Mouse (Mus musculus) brown adipose tissue, adult 24 weeks (tissue): Measurements from ENCODE around the gene Gm20388. TPM values are rescaled to one million over a fixed set of nuclear protein-coding genes. Genes with fewer than 3 reads are reported as not detected.

Experiments
- H3K27ac ChIP-seq: fragments of 200-500 bp; replicated peaks from 2 replicates; pipeline ENCODE4 v1.5.1; 2012; ENCODE audit warnings: low read depth, mild to moderate bottlenecking, low read length
- H3K4me1 ChIP-seq: fragments of 200-500 bp; 2 replicates; pipeline ENCODE4 v1.6.1; 2012; ENCODE audit warnings: low read length, mixed read lengths; ENCODE audit not compliant: control insufficient read depth, insufficient read depth, insufficient read length
- H3K4me3 ChIP-seq: fragments of 200-500 bp; 2 replicates; pipeline ENCODE4 v1.5.1; 2012; ENCODE audit warnings: low read depth, mild to moderate bottlenecking, low read length, moderate library complexity; ENCODE audit not compliant: insufficient read depth
- polyA plus RNA-seq: library from polyadenylated mRNA; stranded (reverse); fragments of >200 nt; gene quantifications from 2 replicates; pipeline ENCODE4 v1.2.4, GENCODE M21; 2012; ENCODE audit not compliant: missing spikeins, insufficient read depth, insufficient read length

Gene Gm20388
- polyA plus RNA-seq, 1 experiment, result 44.7 TPM

DNA sequence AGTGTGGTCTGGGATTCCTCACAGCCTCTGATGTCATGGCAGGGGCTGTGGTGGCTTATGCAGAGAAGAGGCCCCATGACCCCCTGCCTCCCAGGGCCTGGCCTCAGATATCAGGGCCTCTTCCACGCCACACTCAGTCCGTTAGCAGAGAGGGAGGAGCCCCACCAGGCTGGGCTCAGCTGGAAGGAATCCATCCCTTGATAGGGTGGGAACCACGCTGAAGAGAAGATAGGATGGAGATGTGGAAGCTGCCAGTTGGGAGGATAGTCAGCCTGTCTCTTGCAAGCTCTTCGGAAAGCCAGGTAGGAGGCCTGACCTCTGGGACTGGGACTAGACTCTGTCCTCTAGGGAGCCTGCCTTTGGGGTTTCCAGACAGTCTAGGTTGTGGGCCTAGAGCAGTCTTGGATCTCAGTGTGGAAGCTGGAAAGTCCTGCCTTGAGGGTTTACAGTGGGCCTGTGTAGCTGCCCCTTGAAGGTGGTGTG lies 587.7 kb downstream of the Gm20388 start:
- H3K27ac ChIP-seq, result peak overlapping the region; percentile 32; the same call in 1 of the 2 replicates
- peak overlapping the region; percentile 19 for H3K4me3 ChIP-seq
- peaks cover 70% of the 10 kb centered on the region for H3K4me1 ChIP-seq

DNA sequence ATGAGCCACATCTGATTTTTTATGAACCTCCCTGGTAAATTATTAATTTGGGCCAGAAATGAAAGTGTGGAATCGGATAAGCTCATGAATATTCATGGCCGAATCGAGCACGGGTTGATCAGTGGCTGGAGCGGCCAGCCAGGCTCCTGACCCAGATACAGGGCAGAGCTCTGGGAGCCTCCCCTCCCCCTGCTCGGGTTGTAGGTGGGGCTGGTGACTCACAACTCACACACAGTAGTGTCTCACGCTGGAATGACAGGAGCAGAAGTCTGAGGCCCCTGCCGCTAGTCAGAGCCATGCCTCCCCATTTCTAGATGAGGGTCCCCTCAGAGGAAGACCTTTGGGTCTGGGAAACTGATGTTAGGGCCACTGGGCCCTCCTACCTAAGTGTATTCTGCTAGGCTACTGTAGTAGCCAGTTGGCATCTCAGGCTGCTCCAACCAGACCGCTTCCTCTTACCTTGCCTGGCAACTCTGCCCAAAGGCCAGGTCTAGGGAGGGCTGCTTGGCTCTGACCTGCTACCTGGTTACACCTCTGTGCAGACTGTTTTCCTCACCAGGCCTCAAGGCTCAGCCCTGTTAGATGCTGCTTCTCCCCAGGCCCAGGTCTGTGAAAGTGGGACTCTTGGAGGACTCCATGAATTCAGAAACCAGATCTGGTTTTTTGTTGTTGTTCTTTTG lies 588.4 kb downstream of the Gm20388 start:
- Histone ChIP-seq H3K27ac (peak overlapping the region; percentile 32; the same call in 1 of the 2 replicates), H3K4me1 (peaks cover 66% of the 10 kb centered on the region), H3K4me3 (peak overlapping the region; percentile 19)

DNA sequence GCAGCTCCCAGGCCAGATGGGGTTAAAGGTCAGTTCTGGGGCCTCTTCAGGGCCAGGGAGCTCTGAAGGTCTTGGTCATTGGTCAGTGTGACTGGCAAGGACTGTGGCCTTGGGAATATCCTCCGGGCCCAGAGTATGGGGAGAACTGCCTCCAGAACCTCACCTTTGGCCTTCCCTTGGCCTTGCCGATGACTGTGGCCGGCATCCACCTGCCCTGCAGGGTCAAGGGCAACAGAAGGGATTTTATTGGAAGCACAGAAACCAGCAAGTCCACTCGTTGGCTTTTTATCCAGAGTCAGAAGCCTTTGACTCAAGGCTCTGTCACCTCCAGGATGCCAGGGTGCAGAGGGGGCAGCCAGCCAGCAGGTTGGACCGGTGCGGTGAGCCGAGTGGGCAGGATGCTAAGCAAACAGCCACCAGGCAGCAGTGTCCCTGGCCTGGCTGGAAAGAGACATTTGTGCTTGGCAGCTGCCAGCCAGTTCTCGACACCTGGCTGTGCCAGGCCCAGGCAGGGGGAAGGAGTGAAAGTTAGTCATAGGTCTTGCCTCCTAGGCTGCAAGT lies 590.1 kb downstream of the Gm20388 start:
- no peak overlapping the region for H3K4me3 ChIP-seq
- peaks cover 65% of the 10 kb centered on the region for H3K4me1 ChIP-seq
- H3K27ac ChIP-seq, result peak overlapping the region; percentile 60

DNA sequence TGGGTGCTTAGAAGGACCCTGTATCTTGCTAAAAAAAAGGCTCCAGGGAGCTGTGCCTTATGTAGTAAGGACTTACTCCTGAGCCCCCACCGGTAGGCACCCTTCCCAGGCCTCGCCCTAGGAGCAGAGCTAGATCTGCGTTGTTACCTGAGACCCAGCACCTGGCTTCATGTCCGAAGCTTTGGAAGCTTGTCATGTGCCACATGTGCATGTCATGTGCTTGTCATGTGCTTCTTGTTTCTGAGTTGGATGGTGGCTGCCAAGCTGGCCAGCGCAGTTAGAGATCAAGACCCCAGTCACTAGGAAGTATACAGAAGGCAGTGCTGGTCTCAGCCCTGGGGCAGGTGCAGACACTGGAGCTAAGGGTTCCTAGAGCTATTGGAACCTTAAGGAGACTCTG lies 590.8 kb downstream of the Gm20388 start:
- Histone ChIP-seq H3K27ac (no peak overlapping the region), H3K4me3 (no peak overlapping the region), H3K4me1 (peaks cover 67% of the 10 kb centered on the region)

DNA sequence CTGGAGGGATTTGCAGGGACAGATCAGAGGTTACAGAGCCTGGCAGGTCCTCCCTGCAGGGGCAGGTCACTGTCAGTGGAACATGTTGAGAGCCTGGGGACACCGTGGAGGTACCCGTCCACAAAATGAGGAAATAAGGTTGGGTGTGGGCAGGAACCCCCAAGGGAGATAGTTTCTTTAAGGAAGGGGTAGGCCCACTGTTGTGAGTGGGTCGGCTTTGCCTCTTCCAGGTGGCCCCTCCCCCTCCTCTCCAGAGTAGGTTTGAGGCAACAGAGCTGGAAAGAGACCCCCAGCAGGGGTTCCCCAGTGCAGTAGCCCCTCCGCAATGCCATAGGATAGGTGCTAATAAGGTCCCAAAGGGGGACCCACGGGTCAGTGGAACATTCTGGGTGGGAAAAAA lies 591.8 kb downstream of the Gm20388 start:
- Histone ChIP-seq H3K4me1 (peaks cover 59% of the 10 kb centered on the region), H3K27ac (no peak overlapping the region), H3K4me3 (no peak overlapping the region)

DNA sequence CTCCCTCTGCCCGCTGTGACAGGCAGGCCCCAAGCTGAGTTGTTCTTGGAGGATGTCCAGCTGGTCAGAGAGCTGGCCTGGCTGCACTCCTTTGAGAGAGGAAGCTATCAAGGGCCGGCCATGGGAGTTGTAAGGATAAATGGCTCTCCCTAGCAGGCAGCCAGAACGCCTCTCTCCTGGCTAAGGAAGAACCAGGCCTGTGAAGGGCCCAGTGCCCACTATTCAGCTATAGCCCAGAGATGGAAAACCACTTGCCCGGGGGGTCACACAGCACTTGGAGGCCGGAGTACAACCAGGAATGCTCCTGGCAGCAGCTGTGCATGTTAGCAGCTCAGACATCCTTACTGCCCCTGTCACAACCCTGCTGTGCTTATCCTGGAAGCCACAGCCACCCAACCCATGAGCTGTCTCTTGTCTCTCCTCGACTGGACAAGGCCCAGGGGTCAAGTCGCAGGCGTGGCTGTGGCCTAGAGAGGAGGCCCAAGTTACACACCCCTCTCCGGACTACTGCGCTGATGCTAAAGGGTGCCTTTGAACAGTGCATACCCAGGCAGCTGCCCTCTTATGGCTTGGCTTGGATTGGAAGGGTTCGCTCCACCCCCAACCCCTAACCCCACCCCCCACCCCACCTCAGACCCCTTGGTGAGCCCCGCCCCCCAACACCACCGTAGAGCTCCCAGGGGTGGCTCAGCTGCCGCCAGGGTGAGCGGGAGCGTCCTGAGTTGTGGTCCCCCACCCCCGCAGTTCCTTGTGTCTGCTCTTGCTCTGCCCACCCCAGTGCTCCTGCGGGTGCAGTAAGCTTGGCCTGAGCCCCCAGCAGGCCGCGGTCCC lies 593.8 kb downstream of the Gm20388 start:
- Histone ChIP-seq H3K4me1 (peaks cover 49% of the 10 kb centered on the region), H3K4me3 (0 out of 2 replicates have a peak overlapping the region, but pooled peaks have one; percentile 42), H3K27ac (no peak overlapping the region)

DNA sequence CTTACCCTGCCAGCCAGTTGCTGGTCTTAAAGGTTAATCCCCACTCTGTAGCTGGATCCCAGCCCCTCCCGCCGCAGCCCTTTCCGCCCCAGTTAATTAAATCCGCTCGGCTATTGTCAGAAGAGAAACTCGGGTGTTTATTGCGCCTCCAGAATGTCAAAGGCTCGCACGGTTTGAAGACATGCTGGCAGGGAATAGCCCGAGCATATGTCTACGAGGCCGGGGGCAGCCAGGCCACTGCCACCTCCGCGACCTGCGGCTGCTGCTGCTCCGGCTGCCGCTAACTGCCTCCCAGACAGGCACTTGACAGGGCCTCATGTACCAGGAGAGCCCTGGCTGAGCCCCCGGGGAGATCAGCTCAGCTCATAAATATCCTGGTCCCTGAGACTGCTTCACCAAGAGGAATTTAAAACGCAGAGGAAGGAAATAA lies 594.5 kb downstream of the Gm20388 start:
- H3K27ac ChIP-seq, result peak overlapping the region; percentile 64
- H3K4me3 ChIP-seq, result peak overlapping the region; percentile 42
- peaks cover 51% of the 10 kb centered on the region for H3K4me1 ChIP-seq

DNA sequence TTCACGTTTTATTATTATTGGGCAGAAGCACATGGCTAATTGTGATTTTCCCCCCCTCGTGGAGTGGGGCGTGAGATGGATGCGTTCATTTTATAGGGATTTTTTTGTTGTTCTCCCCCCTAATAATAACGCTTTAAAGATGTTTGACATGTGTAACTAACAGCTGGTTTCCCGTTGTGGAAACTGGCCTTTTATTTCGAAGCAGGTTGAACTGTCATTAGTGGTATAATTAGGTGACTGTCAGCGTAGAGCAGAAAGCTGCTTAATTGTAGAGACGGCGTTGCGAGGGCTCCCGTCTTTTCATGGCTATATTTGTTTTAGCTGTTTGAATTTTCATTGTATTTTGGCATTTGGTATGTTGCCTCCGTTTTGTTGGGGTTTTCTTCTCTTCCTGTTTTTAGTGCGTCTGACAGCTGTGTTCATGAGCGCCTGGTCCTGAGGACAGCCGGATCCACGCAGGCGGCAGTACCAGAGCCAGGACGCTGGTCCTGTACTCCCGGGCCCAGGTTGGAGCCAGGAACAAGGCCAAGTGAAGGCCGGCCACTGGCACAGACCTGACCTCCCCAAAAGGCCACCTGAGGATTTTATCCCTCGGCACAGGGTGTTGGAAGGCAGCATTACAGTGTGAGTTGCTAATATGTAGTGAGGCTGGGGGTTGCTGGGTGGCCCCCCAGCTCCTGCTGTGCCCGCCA lies 595.1 kb downstream of the Gm20388 start:
- peak overlapping the region; percentile 42 for H3K4me3 ChIP-seq
- H3K27ac ChIP-seq, result peak overlapping the region; percentile 64; the same call in 1 of the 2 replicates

DNA sequence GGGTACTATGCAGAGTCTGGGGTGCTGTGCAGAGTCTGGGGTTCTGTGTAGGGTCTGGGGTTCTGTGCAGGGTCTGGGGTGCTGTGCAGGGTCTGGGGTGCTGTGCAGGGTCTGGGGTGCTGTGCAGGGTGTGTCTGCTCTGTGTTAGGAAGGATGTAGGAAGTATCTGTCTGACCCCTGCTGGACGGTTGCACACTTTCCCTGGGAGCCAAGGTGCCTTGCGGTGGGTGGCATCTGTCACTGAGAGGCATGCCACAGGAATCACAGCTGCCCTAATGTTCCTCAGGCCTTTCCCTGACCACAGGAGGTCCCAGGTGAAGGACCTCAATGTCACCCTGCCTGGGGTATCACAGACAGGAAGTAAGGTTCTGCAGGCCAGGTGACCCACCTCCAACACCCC lies 595.9 kb downstream of the Gm20388 start:
- Histone ChIP-seq H3K4me3 (no peak overlapping the region), H3K27ac (no peak overlapping the region), H3K4me1 (peaks cover 49% of the 10 kb centered on the region)

More for the DNA sequence above, 595.1 kb downstream of the Gm20388 start:
- H3K4me1 ChIP-seq, result peaks cover 48% of the 10 kb centered on the region

DNA sequence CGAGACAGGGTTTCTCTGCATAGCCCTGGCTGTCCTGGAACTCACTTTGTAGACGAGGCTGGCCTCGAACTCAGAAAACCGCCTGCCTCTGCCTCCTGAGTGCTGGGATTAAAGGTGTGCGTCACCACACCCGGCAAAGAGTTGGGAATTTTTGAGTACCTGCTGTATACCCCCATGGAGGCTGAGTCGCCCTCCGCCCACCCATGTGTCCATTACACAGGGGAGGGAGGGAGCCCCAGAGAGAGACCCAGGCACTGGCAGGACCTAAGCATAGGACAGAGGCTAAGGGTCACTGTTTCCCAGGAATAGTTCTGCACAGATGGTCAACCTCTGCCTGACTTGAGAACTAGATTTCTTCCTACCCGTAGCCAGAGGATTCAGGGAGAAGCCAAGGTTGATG lies 596.6 kb downstream of the Gm20388 start:
- Histone ChIP-seq H3K4me3 (no peak overlapping the region), H3K4me1 (peaks cover 54% of the 10 kb centered on the region), H3K27ac (no peak overlapping the region)

DNA sequence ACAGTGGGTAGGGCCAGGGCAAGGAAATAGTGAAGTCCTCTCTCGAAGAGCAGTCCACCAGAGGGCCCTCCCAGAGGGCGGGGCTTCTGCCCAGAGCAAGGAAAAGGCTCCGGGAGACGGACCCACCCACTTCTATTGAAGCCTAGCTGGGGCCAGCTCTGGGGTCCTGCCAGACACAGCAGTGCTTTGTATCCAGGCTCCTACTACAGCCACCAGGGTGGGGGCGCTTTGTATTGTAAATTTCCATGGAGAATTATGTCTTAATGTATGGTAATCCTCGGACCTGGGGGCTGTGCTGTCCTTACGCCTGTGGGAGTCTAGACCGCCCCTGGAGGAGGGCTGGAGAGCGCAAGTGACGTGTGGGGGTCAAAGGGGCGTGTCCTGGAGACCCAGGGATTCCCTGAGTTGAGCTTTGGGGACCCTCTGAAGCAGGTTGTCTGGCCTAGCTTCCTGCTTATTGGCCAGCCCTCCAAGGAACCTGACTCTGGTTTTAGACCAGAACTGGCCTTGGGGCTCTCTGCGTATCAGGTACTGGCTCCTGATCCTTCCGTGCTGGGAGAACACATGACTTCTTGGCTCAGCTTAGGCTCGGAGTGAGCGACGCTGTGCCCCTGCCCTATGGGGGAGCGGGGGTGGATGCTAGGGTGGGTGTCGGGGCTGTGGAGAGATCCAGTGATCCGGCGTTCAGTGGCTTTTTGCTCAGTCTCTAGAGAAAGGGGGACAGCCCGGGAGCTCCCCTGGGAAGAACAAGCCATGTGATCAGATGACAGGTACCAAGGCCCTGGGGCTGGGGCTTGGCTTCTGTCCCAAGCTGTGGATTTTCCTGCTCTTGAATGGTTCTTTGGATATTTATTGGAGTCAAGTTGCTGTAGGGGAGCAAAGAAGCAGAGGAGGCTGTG lies 598.7 kb downstream of the Gm20388 start:
- no peak overlapping the region for H3K27ac ChIP-seq
- H3K4me3 ChIP-seq, result no peak overlapping the region

DNA sequence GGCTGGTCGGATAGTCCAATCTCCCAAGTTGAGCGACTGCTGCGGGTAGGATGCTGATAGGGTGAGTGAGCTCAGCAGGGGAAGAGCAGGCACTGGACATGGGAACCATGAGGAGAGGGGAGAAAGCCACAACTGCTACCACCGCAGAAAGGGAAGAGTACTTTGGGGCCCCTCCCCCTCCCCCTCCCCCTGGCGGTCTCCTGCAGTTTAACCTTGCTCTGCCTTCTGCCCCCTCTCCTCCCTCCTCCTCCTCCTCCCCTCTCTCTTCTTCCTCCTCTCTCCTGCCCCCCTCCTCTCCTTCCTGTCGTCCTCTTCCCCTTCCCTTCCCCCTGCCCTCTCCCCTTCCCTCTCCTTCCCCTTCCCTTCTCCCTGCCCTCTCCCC lies 599.4 kb downstream of the Gm20388 start:
- Histone ChIP-seq H3K4me3 (no peak overlapping the region), H3K4me1 (peaks cover 41% of the 10 kb centered on the region), H3K27ac (no peak overlapping the region)

More for the DNA sequence above, 598.7 kb downstream of the Gm20388 start:
- peaks cover 46% of the 10 kb centered on the region for H3K4me1 ChIP-seq

DNA sequence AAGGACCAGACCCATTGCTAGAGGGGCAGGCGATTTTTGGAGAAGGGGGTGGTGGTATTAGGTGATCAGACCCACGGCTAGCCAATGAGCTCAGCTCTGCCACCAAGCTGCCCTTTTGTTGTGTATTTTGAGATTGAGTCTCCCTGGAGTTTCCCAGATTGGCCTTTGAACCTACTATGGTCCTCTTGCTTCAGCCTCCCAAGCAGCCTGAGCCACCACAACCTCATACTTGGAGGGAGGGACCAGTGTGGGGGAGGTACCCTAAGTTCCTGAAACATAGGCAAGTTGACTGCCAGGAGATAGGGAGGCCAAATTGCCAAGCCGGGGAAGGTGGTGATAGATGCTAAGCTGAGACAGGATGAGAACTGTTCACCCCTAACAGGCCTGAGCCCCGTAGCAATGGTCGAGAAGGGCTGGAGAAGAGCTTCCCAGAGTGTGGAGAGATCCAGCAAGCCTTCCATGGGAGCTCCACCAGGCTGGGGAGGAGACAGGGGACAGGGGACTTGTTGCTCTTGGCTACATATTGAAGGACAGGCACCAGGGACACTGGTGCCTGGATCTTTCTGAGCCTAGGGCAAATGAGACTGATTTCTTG lies 600.3 kb downstream of the Gm20388 start:
- no peak overlapping the region for H3K27ac ChIP-seq
- H3K4me1 ChIP-seq, result peaks cover 36% of the 10 kb centered on the region
- H3K4me3 ChIP-seq, result no peak overlapping the region

DNA sequence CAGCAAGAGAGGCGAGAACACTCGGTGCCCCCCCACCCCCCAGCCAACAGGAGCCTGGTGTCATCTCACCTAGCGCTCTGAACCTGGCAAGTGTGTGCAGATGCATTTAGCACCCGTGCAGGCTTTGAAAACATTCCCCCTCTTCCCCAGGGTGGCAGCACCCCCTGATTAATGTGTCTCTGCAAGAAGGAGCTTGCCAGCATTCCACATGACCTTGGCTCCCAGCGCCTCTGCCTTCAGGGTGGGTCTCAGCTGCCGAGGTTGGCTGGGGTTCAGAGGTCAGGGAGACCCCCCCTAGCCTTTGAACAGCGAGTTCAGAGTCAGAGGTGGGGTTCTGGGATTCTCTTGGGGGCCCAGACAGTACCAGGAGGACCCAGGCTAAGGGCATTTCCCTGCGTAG lies 601.1 kb downstream of the Gm20388 start:
- Histone ChIP-seq H3K4me1 (peaks cover 35% of the 10 kb centered on the region), H3K4me3 (no peak overlapping the region), H3K27ac (no peak overlapping the region)
